Mouse (Mus musculus): ENCODE results near the gene Crhr1.

GRCm38 (mm10) chr11:104178893-104179292 is 46.2 kb downstream of the Crhr1 start:
- TF ChIP-seq POLR2A (IDR thresholded peaks at IDR 0.05; ENCODE audit: insufficient read length, low read depth): no peak
- TF ChIP-seq MYOG (IDR thresholded peaks at IDR 0.05; ENCODE audit: control insufficient read depth in 1 of 3, insufficient read depth in 1 of 3, insufficient read length in 2 of 3, low read depth in 2 of 3): no peak
- no peak for TF ChIP-seq TCF12 (IDR thresholded peaks at IDR 0.05; ENCODE audit: insufficient read depth, poor library complexity, severe bottlenecking)
- no peak for TF ChIP-seq E2F4 (IDR thresholded peaks at IDR 0.05; ENCODE audit: insufficient read depth)
- TF ChIP-seq MAX (IDR thresholded peaks at IDR 0.05; ENCODE audit: low read depth): no peak
- no peak for TF ChIP-seq POLR2AphosphoS2 (IDR thresholded peaks at IDR 0.05; ENCODE audit: insufficient read length, low read depth)
